Mouse (Mus musculus): ENCODE results near the gene Cnot3.
A peak's percentile ranks its signal among the peaks of the same experiment; 100 is the strongest.
"Not testable (repeated sequence)": the region's sequence is repeated elsewhere in the genome, so short reads cannot be mapped to it uniquely, and the experiment has no call there.

Gene Cnot3

GRCm38 (mm10) chr7:3646641-3647040, 1.6 kb downstream of the Cnot3 start:
- no peak for DNase-seq (ENCODE audit: low spot score)

- no peak for DNase-seq (ENCODE audit: low spot score)
These were observed 11.9 kb downstream of the Cnot3 start for GRCm38 (mm10) chr7:3656966-3657365.

- no peak for DNase-seq (ENCODE audit: low spot score)
These were observed 13.5 kb downstream of the Cnot3 start for GRCm38 (mm10) chr7:3658578-3658977.

DNA sequence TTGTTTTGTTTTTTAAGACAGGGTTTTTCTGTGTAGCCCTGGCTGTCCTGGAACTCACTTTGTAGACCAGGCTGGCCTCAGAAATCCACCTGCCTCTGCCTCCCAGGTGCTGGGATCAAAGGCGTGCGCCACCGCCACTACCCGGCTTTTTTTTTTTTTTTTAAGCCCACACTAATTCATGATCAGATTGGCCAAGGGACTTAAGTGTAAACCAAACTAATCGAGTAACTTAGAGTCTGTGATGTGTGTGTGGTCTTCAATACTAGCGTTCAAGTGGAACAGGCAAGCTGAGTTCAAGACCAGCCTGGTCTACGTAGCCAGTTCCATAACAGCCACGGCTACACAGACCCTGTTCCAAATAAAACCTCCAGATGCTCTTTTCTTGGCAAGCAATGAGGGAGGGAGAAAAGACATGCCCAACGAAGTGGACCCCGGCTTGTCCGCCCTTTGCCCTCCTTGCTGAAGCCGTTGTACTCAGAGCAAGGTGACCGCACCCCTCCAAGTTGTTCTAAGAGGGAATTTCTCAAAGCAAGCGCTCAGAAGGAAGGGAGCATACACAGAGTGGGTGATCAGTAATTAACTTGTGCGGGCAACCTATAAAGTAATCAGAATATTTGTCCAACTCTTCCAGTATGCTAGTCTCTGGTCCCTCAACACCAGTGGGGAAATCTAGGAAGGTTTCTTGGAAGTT, 19.6 kb downstream of the Cnot3 start:
- DNase-seq (ENCODE audit: low spot score): no peak

- peak; percentile 91 for DNase-seq (ENCODE audit: low spot score)
These were observed 20.4 kb downstream of the Cnot3 start, which contains the start of gene Leng1 for GRCm38 (mm10) chr7:3665215-3666114. Leng1 (minus strand) TSS chr7:3665840.

- no peak for DNase-seq (ENCODE audit: low spot score)
These were observed 21.9 kb downstream of the Cnot3 start for GRCm38 (mm10) chr7:3666921-3667391.

- DNase-seq (ENCODE audit: low spot score): peak; percentile 67
These were observed 29.6 kb downstream of the Cnot3 start for GRCm38 (mm10) chr7:3674507-3675227.

DNA sequence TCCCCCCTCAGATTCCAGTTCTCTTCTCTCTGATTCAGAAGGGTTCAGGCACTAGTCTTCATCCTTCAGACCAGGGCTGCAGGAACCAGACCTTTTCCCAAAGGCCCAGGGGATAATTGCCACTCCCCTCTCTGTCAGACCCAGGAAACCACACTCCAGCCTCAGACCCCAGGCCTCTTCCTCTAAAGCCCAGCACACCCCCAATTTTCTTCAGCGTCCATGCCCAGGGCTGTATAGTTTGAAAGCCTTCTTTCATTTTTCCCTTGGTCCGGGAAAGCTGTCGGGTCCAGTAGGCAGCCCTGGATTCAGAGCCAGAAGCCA, 30.1 kb downstream of the Cnot3 start:
- DNase-seq (ENCODE audit: low spot score): no peak

DNA sequence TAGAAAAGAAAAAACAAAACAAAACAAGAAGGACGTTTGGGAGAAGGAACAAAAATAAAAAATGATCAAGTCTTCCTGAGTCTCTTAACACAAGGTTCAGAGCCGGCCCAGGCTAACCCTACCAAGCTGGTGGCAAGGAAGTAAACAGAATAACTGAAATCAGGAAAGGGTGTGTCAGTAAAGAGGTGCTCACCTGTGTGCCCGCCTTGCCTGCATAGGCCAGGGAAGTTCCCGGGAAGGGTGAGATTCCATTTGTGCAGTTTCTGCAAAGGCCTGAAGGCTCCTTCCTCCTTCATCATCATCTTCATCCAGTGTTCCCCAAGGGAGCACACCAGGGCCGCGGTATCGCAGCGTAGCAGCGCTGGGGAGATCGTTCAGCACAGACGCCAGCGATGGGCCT, 31.3 kb downstream of the Cnot3 start:
- DNase-seq (ENCODE audit: low spot score): no peak

DNA sequence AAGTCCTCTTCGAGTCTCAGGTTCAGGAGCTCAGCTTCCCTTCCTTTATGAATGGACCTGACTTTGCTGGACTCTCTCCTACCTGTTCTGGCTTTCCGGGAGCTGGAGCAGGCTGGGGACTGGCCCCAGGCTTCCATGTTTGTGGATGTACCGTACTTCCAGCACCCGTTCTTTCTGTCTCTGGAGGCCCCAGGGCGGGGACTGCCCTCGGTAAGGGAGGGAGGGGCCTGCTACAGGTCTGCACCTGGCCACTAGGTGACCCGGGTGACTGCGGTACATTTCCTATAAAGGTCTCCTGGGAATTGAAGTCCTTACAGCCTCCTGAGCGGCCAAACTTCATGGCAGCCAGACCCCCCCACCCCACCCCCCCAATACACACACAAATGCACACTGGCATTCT, 32.3 kb downstream of the Cnot3 start, which contains the start of gene Tmc4:
Gene Tmc4, minus strand, starts transcription at position 212 of the 400 bp plus-strand sequence.
- DNase-seq (ENCODE audit: low spot score): no peak

- DNase-seq (ENCODE audit: low spot score): no peak
These were observed 39.0 kb downstream of the Cnot3 start for GRCm38 (mm10) chr7:3683908-3684550.

DNA sequence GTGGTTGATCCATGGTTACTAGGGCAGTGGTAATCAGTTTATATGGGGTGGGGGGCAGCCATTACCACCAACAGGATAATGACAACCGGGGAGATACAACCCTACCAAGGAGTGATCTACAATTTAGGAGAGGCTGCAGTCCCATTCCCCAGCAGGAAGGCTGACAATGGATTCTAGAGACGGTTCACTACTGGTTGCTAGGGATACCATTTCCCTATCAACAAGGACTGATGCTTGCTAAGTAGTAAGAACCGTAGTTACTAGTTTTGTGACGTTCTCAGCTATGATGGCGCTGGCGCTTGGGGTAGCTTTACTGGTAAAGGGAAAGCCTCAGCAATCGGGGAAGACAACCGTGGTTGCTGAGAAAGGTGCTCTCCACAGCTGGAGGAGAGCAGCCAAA, 39.6 kb downstream of the Cnot3 start:
- no peak for DNase-seq (ENCODE audit: low spot score)

GRCm38 (mm10) chr7:3685400-3686187, 40.5 kb downstream of the Cnot3 start:
- DNase-seq (ENCODE audit: low spot score): no peak

DNA sequence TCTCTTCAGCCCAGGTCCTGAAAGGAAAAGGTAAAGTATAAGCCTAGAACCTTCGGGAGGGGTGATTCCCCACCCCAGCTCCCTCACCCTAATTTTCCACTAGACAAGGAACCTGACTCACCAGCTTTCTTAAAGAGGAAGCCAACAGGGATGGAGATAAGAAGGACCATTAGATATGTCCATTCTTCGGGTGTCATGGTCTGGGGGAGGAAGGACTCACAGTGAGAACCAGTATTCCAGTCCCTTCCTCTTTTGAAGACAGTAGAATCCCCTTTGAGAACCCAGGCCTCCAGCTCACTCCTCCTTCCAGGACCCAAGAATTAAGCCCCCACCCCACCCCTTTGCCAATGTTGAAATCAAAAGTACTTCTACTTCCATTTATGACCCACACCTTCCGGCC, 46.9 kb downstream of the Cnot3 start:
- DNase-seq (ENCODE audit: low spot score): no peak

DNA sequence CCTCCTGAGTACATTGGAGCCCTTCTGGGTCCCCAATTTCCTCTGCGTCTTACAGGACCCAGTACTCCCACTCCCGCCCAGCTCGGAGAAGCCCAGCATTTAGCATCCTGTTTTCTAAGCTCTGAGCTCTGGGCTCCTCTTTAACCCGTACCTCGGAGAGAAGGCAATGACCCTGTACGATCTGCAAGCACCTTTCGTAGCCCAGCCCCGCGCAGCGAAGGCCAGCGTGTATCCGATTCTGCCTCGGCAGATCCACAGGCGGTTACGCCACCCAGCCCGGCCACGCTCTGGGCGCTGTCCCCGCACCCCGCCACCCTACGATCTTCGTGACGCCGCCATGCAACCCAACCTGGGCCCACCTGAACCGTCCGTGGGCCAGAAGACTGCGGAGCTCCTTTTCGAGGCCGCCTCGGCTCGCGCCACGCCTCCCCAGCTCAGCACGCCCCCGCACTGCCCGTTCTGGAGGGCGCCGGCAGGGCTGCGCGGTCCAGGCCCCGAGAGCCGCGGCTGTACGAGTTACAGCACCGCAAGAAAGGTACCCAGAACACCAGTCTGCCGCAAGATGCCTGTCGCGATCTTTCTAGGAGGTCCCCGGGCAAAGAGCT, 47.4 kb downstream of the Cnot3 start, which contains the start of gene Tsen34:
Gene Tsen34, plus strand, starts transcription at position 482 of the 605 bp plus-strand sequence.
- DNase-seq (ENCODE audit: low spot score): no peak

GRCm38 (mm10) chr7:3692987-3693808, 48.1 kb downstream of the Cnot3 start, which contains the start of gene Mboat7:
Mboat7 (minus strand) TSS chr7:3693523.
- peak; percentile 95 for DNase-seq (ENCODE audit: low spot score)

- no peak for DNase-seq (ENCODE audit: low spot score)
These were observed 48.7 kb downstream of the Cnot3 start for GRCm38 (mm10) chr7:3693809-3694075.

DNA sequence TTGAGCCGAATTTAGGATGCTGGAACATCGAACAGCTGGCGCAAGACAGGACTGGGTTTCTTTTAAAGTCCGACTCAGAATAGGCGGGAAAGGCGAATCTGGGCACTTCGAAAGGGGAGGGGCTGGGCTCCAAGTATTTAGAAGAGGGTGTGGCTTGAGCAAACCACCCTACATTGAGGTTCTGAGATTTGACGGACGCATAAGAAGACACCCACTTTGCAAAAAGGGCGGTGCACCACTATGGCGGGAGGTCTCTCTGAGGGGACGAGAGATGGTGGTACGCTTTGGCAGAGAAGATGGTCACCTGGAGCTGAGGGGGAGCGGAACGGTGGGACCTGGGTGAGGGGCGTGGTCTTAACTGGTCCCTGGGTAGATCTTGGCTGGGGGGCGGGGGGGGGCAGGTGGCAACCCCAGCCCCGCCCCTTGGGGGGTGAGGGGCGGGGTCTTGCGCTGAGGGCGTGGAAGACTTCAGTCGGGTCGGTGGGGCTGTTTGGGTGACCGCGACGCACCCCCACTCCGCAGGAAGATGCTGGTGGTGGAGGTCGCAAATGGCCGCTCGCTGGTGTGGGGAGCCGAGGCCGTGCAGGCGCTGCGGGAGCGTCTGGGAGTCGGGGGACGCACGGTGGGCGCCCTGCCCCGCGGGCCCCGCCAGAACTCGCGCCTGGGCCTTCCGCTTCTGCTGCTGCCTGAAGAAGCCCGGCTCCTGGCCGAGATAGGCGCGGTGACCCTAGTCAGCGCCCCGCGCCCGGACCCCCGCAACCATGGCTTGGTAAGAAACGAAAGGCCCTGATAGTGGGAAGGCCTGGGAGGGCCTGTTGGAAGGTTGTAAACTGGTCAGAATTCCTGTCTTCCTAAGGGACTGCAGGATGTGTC, 49.2 kb downstream of the Cnot3 start:
- DNase-seq (ENCODE audit: low spot score): peak; percentile 52

- DNase-seq (ENCODE audit: low spot score): not testable (repeated sequence)
These were observed 49.9 kb downstream of the Cnot3 start for GRCm38 (mm10) chr7:3694949-3695305.
